Mouse (Mus musculus): ENCODE measurements around the gene 4930447C04Rik.

DNA sequence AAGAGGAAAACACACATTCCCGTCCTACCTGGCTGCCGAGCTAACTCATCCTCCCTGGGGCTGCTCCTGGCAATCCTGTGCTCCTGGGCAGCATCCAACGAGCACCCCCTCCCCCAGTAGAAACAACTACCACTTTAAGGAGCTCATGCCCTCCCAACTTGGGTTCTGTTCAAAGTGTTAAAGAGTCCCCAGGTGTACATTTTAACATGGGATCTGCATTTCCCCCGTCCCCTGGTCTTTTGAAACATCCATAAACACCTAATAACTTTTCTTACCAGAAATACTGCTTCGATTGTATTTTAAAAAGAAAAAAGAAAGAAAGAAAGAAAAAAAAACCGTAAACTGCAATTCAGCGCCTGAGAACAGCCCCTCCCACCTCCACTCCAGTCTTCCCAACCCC, 35.6 kb upstream of the 4930447C04Rik start:
- TF ChIP-seq CTCF (IDR thresholded peaks at IDR 0.05; ENCODE audit: borderline replicate concordance, insufficient read depth, low read length): no peak
- TF ChIP-seq POLR2A (IDR thresholded peaks at IDR 0.05; ENCODE audit: low read depth, low read length): no peak

Measured in embryonic fibroblast, embryonic 13.5 days (primary cell).